Mouse (Mus musculus) lung, adult 2 months (tissue): ENCODE measurements at regions not wholly inside any gene's neighbourhood (a gene's known extent, or its start where the extent isn't known, plus 50 kb on each side); places are given as distances from the start of the nearest gene placed in this dataset.

Source experiments
- DNase-seq: peaks from one replicate; pipeline ENCODE4 v3.0.0; 2022
- H3K4me1 ChIP-seq: fragments of 200-500 bp; 2 replicates; pipeline ENCODE4 v1.6.1; 2011; ENCODE audit warnings: low read length; ENCODE audit not compliant: control insufficient read depth, insufficient read depth
- H3K4me3 ChIP-seq: fragments of 200-500 bp; replicated peaks from 2 replicates; pipeline ENCODE3; 2011; ENCODE audit warnings: low read depth, mild to moderate bottlenecking, control low read depth, low read length; ENCODE audit errors: extremely low read depth
- CTCF ChIP-seq: fragments of 200-500 bp; IDR thresholded peaks from 2 replicates; pipeline ENCODE4 v1.5.1; 2011; ENCODE audit warnings: mild to moderate bottlenecking, low read length, control low read depth; ENCODE audit not compliant: insufficient read depth
- POLR2A ChIP-seq: fragments of 200-500 bp; IDR thresholded peaks from 2 replicates; pipeline ENCODE4 v1.6.1; 2011; ENCODE audit warnings: low read depth, mild to moderate bottlenecking, control low read depth, low read length, borderline replicate concordance; ENCODE audit errors: extremely low read depth
- WGBS: fragments of 180-500 bp; shearing (Covaris S2); methylation state at CpG from one replicate; pipeline ENCODE4 v1.1.7; 2018; 5-methylcytosine and 5-hydroxymethylcytosine counted together

GRCm38 (mm10) chr12:26187091-26187862, 227.8 kb downstream of the Rnf144a start:
- no peak for TF ChIP-seq POLR2A
- no peak for TF ChIP-seq CTCF
- WGBS = 63% methylated on average over 8 of the region's 8 CpGs
- DNase-seq = no peak
- no peaks in the 10 kb centered on the region for H3K4me1 ChIP-seq
- H3K4me3 ChIP-seq = no peak overlapping the region

- H3K4me3 ChIP-seq = no peak overlapping the region
- no peak for TF ChIP-seq CTCF
- no peak for TF ChIP-seq POLR2A
- no peaks in the 10 kb centered on the region for H3K4me1 ChIP-seq
- 72% methylated on average over 5 of the region's 5 CpGs for WGBS
- DNase-seq = no peak
These were observed 230.2 kb downstream of the Rnf144a start for GRCm38 (mm10) chr12:26184701-26185460.

GRCm38 (mm10) chr12:26183021-26183420, 232.0 kb downstream of the Rnf144a start:
- TF ChIP-seq CTCF (no peak), POLR2A (no peak)
- WGBS = 94% methylated on average over 2 of the region's 2 CpGs
- no peak for DNase-seq
- H3K4me3 ChIP-seq = no peak overlapping the region
- no peaks in the 10 kb centered on the region for H3K4me1 ChIP-seq

GRCm38 (mm10) chr12:26180846-26181245, 234.2 kb downstream of the Rnf144a start:
- no peak for DNase-seq
- TF ChIP-seq POLR2A (no peak), CTCF (no peak)
- Histone ChIP-seq H3K4me3 (no peak overlapping the region), H3K4me1 (no peaks in the 10 kb centered on the region)
- 78% methylated on average over 7 of the region's 7 CpGs for WGBS

- no peaks in the 10 kb centered on the region for H3K4me1 ChIP-seq
- no peak overlapping the region for H3K4me3 ChIP-seq
- no peak for TF ChIP-seq CTCF
- no peak for TF ChIP-seq POLR2A
- WGBS = 35% methylated on average over 10 of the region's 10 CpGs
- DNase-seq = no peak
These were observed 238.8 kb downstream of the Rnf144a start for GRCm38 (mm10) chr12:26176231-26176662.

- Histone ChIP-seq H3K4me3 (no peak overlapping the region), H3K4me1 (no peaks in the 10 kb centered on the region)
- TF ChIP-seq POLR2A (no peak), CTCF (no peak)
- DNase-seq = no peak
- 63% methylated on average over 3 of the region's 3 CpGs for WGBS
These were observed 251.6 kb downstream of the Rnf144a start for GRCm38 (mm10) chr12:26163416-26163815.

- DNase-seq = no peak
- Histone ChIP-seq H3K4me1 (no peaks in the 10 kb centered on the region), H3K4me3 (no peak overlapping the region)
- no peak for TF ChIP-seq CTCF
- no peak for TF ChIP-seq POLR2A
- 85% methylated on average over 11 of the region's 11 CpGs for WGBS
These were observed 254.0 kb downstream of the Rnf144a start for GRCm38 (mm10) chr12:26160861-26161615.

GRCm38 (mm10) chr12:26152992-26153391, 262.1 kb downstream of the Rnf144a start:
- no peaks in the 10 kb centered on the region for H3K4me1 ChIP-seq
- TF ChIP-seq POLR2A (no peak), CTCF (no peak)
- DNase-seq = no peak
- 75% methylated on average over 8 of the region's 8 CpGs for WGBS
- no peak overlapping the region for H3K4me3 ChIP-seq

- WGBS = 65% methylated on average over 3 of the region's 3 CpGs
- Histone ChIP-seq H3K4me3 (no peak overlapping the region), H3K4me1 (no peaks in the 10 kb centered on the region)
- TF ChIP-seq CTCF (no peak), POLR2A (no peak)
- DNase-seq = no peak
These were observed 268.7 kb downstream of the Rnf144a start for GRCm38 (mm10) chr12:26146336-26146735.
